Mouse (Mus musculus) ES-Bruce4 (cell line): Measurements from ENCODE around the gene Gm10392. TPM values are rescaled to one million over a fixed set of nuclear protein-coding genes. Genes with fewer than 3 reads are reported as not detected.

Experiments used
- H3K27ac ChIP-seq: 2 replicates; pipeline ENCODE4 v1.5.1; 2012; ENCODE audit warnings: low read length, inconsistent platforms; ENCODE audit not compliant: insufficient read depth
- H3K27me3 ChIP-seq: 2 replicates; pipeline ENCODE4 v1.6.1; 2012; ENCODE audit warnings: mild to moderate bottlenecking, low read length, inconsistent platforms; ENCODE audit not compliant: control insufficient read depth, poor library complexity, insufficient read depth, severe bottlenecking
- H3K36me3 ChIP-seq: 2 replicates; pipeline ENCODE4 v1.6.1; 2012; ENCODE audit warnings: inconsistent platforms, mild to moderate bottlenecking, low read length, moderate library complexity; ENCODE audit not compliant: control insufficient read depth, poor library complexity, insufficient read depth, severe bottlenecking
- H3K4me1 ChIP-seq: one replicate; pipeline ENCODE4 v1.8.1; 2011; ENCODE audit warnings: low read length; ENCODE audit not compliant: control insufficient read depth, insufficient read depth
- H3K4me3 ChIP-seq: 2 replicates; pipeline ENCODE4 v1.5.1; 2011; ENCODE audit warnings: low read depth, mild to moderate bottlenecking, low read length
- H3K9ac ChIP-seq: 2 replicates; pipeline ENCODE4 v1.6.1; 2012; ENCODE audit warnings: low read depth, mild to moderate bottlenecking, inconsistent platforms; ENCODE audit not compliant: poor library complexity, severe bottlenecking
- H3K9me3 ChIP-seq: replicated peaks from 2 replicates; pipeline ENCODE4 v1.6.1; 2012; ENCODE audit warnings: mild to moderate bottlenecking, low read length, inconsistent platforms; ENCODE audit not compliant: control insufficient read depth, poor library complexity, insufficient read depth, severe bottlenecking
- CTCF ChIP-seq: IDR thresholded peaks from one replicate; pipeline ENCODE4 v1.8.1; 2011; ENCODE audit warnings: low read depth, low read length
- EP300 ChIP-seq: IDR thresholded peaks from 2 replicates; pipeline ENCODE4 v1.6.1; 2011; ENCODE audit warnings: low read depth, low read length; ENCODE audit not compliant: insufficient read depth
- POLR2A ChIP-seq: IDR thresholded peaks from one replicate; pipeline ENCODE4 v1.8.1; 2011; ENCODE audit warnings: low read length; ENCODE audit not compliant: insufficient read depth
- polyA plus RNA-seq: library from polyadenylated mRNA; stranded (reverse); fragments of >200 nt; gene quantifications from 2 replicates; pipeline ENCODE4 v1.2.4, GENCODE M21; 2011; ENCODE audit warnings: low read depth; ENCODE audit not compliant: missing spikeins, insufficient read depth, insufficient read length

Gm10392 gene
- polyA plus RNA-seq, 1 experiment: not detected

GRCm38 (mm10) chr11:77504377-77504776 lies 14.6 kb downstream of the Gm10392 start:
- no peak overlapping the region for H3K4me3 ChIP-seq
- H3K36me3 ChIP-seq: peaks cover 35% of the 10 kb centered on the region
- H3K27me3 ChIP-seq: no peaks in the 10 kb centered on the region
- TF ChIP-seq POLR2A (no peak), CTCF (no peak), EP300 (no peak)
- no peak overlapping the region for H3K9ac ChIP-seq
- H3K4me1 ChIP-seq: peaks cover 9% of the 10 kb centered on the region
- no peak overlapping the region for H3K27ac ChIP-seq
- H3K9me3 ChIP-seq: no peaks in the 10 kb centered on the region

- no peak overlapping the region for H3K9ac ChIP-seq
- H3K9me3 ChIP-seq: no peaks in the 10 kb centered on the region
- peaks cover 35% of the 10 kb centered on the region for H3K36me3 ChIP-seq
- no peak overlapping the region for H3K4me3 ChIP-seq
- no peaks in the 10 kb centered on the region for H3K27me3 ChIP-seq
- peaks cover 13% of the 10 kb centered on the region for H3K4me1 ChIP-seq
- H3K27ac ChIP-seq: peak overlapping the region; percentile 42
- TF ChIP-seq EP300 (0 out of 2 replicates have a peak, but pooled peaks have one; percentile 29), CTCF (no peak)
Observed at GRCm38 (mm10) chr11:77503511-77503910, 15.5 kb downstream of the Gm10392 start.

GRCm38 (mm10) chr11:77502481-77502880 lies 16.5 kb downstream of the Gm10392 start:
- Histone ChIP-seq H3K4me3 (no peak overlapping the region), H3K27ac (no peak overlapping the region), H3K27me3 (no peaks in the 10 kb centered on the region), H3K4me1 (peaks cover 14% of the 10 kb centered on the region), H3K9ac (no peak overlapping the region), H3K36me3 (peaks cover 35% of the 10 kb centered on the region), H3K9me3 (no peaks in the 10 kb centered on the region)
- TF ChIP-seq POLR2A: no peak
- no peak for TF ChIP-seq CTCF
- TF ChIP-seq EP300: no peak

GRCm38 (mm10) chr11:77501971-77502370 lies 17.0 kb downstream of the Gm10392 start:
- H3K9ac ChIP-seq: no peak overlapping the region
- H3K4me3 ChIP-seq: no peak overlapping the region
- H3K36me3 ChIP-seq: peaks cover 33% of the 10 kb centered on the region
- peaks cover 16% of the 10 kb centered on the region for H3K4me1 ChIP-seq
- H3K27ac ChIP-seq: no peak overlapping the region
- no peak for TF ChIP-seq POLR2A
- no peak for TF ChIP-seq CTCF
- TF ChIP-seq EP300: no peak
- H3K27me3 ChIP-seq: no peaks in the 10 kb centered on the region
- H3K9me3 ChIP-seq: no peaks in the 10 kb centered on the region

- no peak overlapping the region for H3K9ac ChIP-seq
- H3K36me3 ChIP-seq: peaks cover 28% of the 10 kb centered on the region
- no peaks in the 10 kb centered on the region for H3K9me3 ChIP-seq
- no peak overlapping the region for H3K27ac ChIP-seq
- H3K27me3 ChIP-seq: no peaks in the 10 kb centered on the region
- TF ChIP-seq EP300 (no peak), POLR2A (no peak), CTCF (peak; percentile 81)
- H3K4me3 ChIP-seq: no peak overlapping the region
- H3K4me1 ChIP-seq: peaks cover 16% of the 10 kb centered on the region
Observed at GRCm38 (mm10) chr11:77501392-77501791, 17.6 kb downstream of the Gm10392 start.

GRCm38 (mm10) chr11:77500361-77501325 lies 18.4 kb downstream of the Gm10392 start:
- Histone ChIP-seq H3K9me3 (no peaks in the 10 kb centered on the region), H3K27ac (0 out of 2 replicates have a peak overlapping the region, but pooled peaks have one; percentile 7), H3K36me3 (peaks cover 22% of the 10 kb centered on the region), H3K4me3 (no peak overlapping the region), H3K4me1 (peaks cover 18% of the 10 kb centered on the region), H3K9ac (no peak overlapping the region), H3K27me3 (no peaks in the 10 kb centered on the region)
- TF ChIP-seq POLR2A: no peak
- TF ChIP-seq EP300: no peak
- no peak for TF ChIP-seq CTCF
